Comparison of ENCODE assay signal across 9 mouse cellular contexts in the genomic region with DNA sequence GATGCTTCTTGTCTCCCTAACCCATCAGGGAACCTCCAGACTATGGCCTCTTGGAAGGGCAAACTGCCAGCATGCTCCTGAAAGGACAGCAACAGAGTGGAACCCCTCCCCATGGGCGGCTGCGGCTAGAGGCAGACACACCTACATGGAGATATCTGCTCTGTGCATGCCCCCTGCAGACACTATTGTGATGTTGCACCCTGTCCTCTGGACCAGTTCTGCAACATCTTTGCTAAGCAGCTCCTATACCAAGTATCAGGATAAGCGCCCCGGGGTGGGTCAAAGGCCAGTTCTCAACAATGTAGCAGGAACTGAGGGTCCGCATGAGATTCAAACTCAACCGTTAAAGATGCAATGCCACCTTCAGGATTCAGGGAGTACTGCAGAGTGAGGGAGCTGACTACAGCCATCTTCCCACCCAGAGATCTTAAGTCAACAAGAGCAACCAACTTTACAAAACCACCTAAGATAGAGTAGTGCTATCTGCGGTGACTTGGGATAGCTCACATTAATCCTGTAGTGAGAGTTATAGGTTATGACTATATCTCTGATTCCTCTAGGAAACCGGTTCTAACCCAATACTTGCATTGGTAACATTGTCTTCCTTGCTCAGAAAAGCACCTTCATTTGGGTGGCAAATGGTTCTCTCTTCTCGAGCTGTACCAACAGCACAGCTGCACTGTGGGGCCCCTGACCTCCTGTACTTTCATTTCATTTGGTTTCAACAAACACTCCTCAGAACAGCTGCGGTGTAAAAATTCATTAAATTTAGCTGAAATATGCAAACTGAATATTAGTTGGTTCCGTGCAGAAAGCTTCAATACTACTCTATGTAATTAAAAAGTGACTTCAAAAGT. TPM values are rescaled to one million over a fixed set of nuclear protein-coding genes. Genes with fewer than 3 reads are reported as not detected.
DNase-seq lines count a peak whose midpoint lies in the region; ATAC-seq lines count a peak whose summit lies in the region.
"Had no signal": no experiment of that assay in that cellular context is flagged by ENCODE, and none has a peak within 500 bp of the region (broad histone marks: within the 10 kb centered on the region; RNA-seq: fewer than 3 reads in every experiment).

No protein-coding gene starts in this region.

- DNase-seq in midbrain, embryonic 11.5 days (ENCODE audit: low spot score, missing footprints), result peak; percentile 77
- DNase-seq in adrenal gland, postnatal 25 days, result peak; percentile 63
- DNase-seq in limb, embryonic 11.5 days (ENCODE audit: low spot score), result peak; percentile 43
- DNase-seq in neural tube, embryonic 11.5 days (ENCODE audit: low spot score), result peak; percentile 33
- DNase-seq in thymus, postnatal 10 days (ENCODE audit: low spot score in 2 of 2), result peak; percentile 10 to 32

- WGBS in midbrain, embryonic 11.5 days, result 71% methylated on average over 11 of the region's 11 CpGs
- WGBS in midbrain, embryonic 16.5 days, result 75% methylated on average over 11 of the region's 11 CpGs
- WGBS in limb, embryonic 11.5 days, result 68% methylated on average over 11 of the region's 11 CpGs
- 68% methylated on average over 11 of the region's 11 CpGs for WGBS in neural tube, embryonic 11.5 days

- H3K4me1 ChIP-seq in midbrain, embryonic 11.5 days (ENCODE audit: control insufficient read depth, insufficient read depth, low read length), result no peaks in the 10 kb centered on the region
- H3K4me1 ChIP-seq in midbrain, embryonic 16.5 days (ENCODE audit: control insufficient read depth, insufficient read depth, low read length), result no peaks in the 10 kb centered on the region
- H3K4me1 ChIP-seq in erythroblast, embryonic 14.5 days (ENCODE audit: control insufficient read depth), result peaks cover 8% of the 10 kb centered on the region
- H3K4me1 ChIP-seq in limb, embryonic 11.5 days (ENCODE audit: control insufficient read depth, insufficient read depth, low read length), result no peaks in the 10 kb centered on the region
- no peaks in the 10 kb centered on the region for H3K4me1 ChIP-seq in neural tube, embryonic 11.5 days (ENCODE audit: control insufficient read depth, insufficient read depth, low read length)

- H3K27ac ChIP-seq in midbrain, embryonic 11.5 days (ENCODE audit: low read depth, low read length), result no peak overlapping the region
- H3K27ac ChIP-seq in midbrain, embryonic 16.5 days (ENCODE audit: low read length), result no peak overlapping the region
- H3K27ac ChIP-seq in limb, embryonic 11.5 days (replicated peaks; ENCODE audit: low read depth, low read length), result no peak overlapping the region
- no peak overlapping the region for H3K27ac ChIP-seq in neural tube, embryonic 11.5 days (ENCODE audit: low read depth, low read length)
- H3K27ac ChIP-seq: embryonic facial prominence, embryonic 15.5 days had no signal

- no peaks in the 10 kb centered on the region for H3K9me3 ChIP-seq in midbrain, embryonic 11.5 days (ENCODE audit: control insufficient read depth, low read length)
- no peaks in the 10 kb centered on the region; the same call in 1 of the 2 replicates for H3K9me3 ChIP-seq in midbrain, embryonic 16.5 days (replicated peaks; ENCODE audit: control insufficient read depth, low read length, poor library complexity, severe bottlenecking)
- H3K9me3 ChIP-seq in erythroblast, embryonic 14.5 days (ENCODE audit: control insufficient read depth, low read length), result no peaks in the 10 kb centered on the region
- H3K9me3 ChIP-seq in limb, embryonic 11.5 days (ENCODE audit: control insufficient read depth, low read length), result no peaks in the 10 kb centered on the region
- no peaks in the 10 kb centered on the region for H3K9me3 ChIP-seq in neural tube, embryonic 11.5 days (ENCODE audit: control insufficient read depth, low read length)
- H3K9me3 ChIP-seq: embryonic facial prominence, embryonic 15.5 days had no signal

- H3K27me3 ChIP-seq in midbrain, embryonic 11.5 days (ENCODE audit: control insufficient read depth, insufficient read depth, low read length), result no peaks in the 10 kb centered on the region
- H3K27me3 ChIP-seq in midbrain, embryonic 16.5 days (ENCODE audit: control insufficient read depth, insufficient read depth, low read depth, low read length), result no peaks in the 10 kb centered on the region
- H3K27me3 ChIP-seq in erythroblast, embryonic 14.5 days (ENCODE audit: control insufficient read depth), result peaks cover 17% of the 10 kb centered on the region
- no peaks in the 10 kb centered on the region for H3K27me3 ChIP-seq in limb, embryonic 11.5 days (ENCODE audit: control insufficient read depth, insufficient read depth, low read length)
- no peaks in the 10 kb centered on the region for H3K27me3 ChIP-seq in neural tube, embryonic 11.5 days (ENCODE audit: control insufficient read depth, insufficient read depth, low read length)
- H3K27me3 ChIP-seq: embryonic facial prominence, embryonic 15.5 days had no signal

- H3K4me3 ChIP-seq in midbrain, embryonic 11.5 days (ENCODE audit: low read depth, low read length), result no peak overlapping the region
- no peak overlapping the region for H3K4me3 ChIP-seq in midbrain, embryonic 16.5 days (ENCODE audit: low read depth, low read length)
- peak overlapping the region; percentile 19 for H3K4me3 ChIP-seq in erythroblast, embryonic 14.5 days (replicated peaks)
- H3K4me3 ChIP-seq in limb, embryonic 11.5 days (ENCODE audit: low read depth, low read length), result no peak overlapping the region
- H3K4me3 ChIP-seq in neural tube, embryonic 11.5 days (ENCODE audit: low read depth, low read length), result no peak overlapping the region
- H3K4me3 ChIP-seq: embryonic facial prominence, embryonic 15.5 days had no signal

- no peak overlapping the region for H3K9ac ChIP-seq in midbrain, embryonic 11.5 days (ENCODE audit: low read length)
- H3K9ac ChIP-seq in midbrain, embryonic 16.5 days (ENCODE audit: low read depth, low read length), result no peak overlapping the region
- no peak overlapping the region for H3K9ac ChIP-seq in limb, embryonic 11.5 days (ENCODE audit: low read length)
- no peak overlapping the region for H3K9ac ChIP-seq in neural tube, embryonic 11.5 days (ENCODE audit: low read length)
- H3K9ac ChIP-seq: embryonic facial prominence, embryonic 15.5 days had no signal

- H3K4me2 ChIP-seq in midbrain, embryonic 11.5 days, result no peak overlapping the region
- no peak overlapping the region for H3K4me2 ChIP-seq in midbrain, embryonic 16.5 days (ENCODE audit: low read length)
- no peak overlapping the region for H3K4me2 ChIP-seq in limb, embryonic 11.5 days (ENCODE audit: low read depth, severe bottlenecking)
- no peak overlapping the region for H3K4me2 ChIP-seq in neural tube, embryonic 11.5 days (ENCODE audit: low read depth)
- H3K4me2 ChIP-seq: embryonic facial prominence, embryonic 15.5 days had no signal

- no peaks in the 10 kb centered on the region for H3K36me3 ChIP-seq in midbrain, embryonic 11.5 days (ENCODE audit: control insufficient read depth, insufficient read depth, low read length)
- H3K36me3 ChIP-seq in midbrain, embryonic 16.5 days (ENCODE audit: control insufficient read depth, insufficient read depth, low read length), result no peaks in the 10 kb centered on the region
- H3K36me3 ChIP-seq in erythroblast, embryonic 14.5 days (ENCODE audit: control insufficient read depth), result no peaks in the 10 kb centered on the region
- no peaks in the 10 kb centered on the region for H3K36me3 ChIP-seq in limb, embryonic 11.5 days (ENCODE audit: control insufficient read depth, insufficient read depth, low read length)
- no peaks in the 10 kb centered on the region for H3K36me3 ChIP-seq in neural tube, embryonic 11.5 days (ENCODE audit: control insufficient read depth, insufficient read depth, low read length)
- H3K36me3 ChIP-seq: embryonic facial prominence, embryonic 15.5 days had no signal

- ATAC-seq in midbrain, embryonic 11.5 days (ENCODE audit: low FRiP score), result no peak
- no peak for ATAC-seq in midbrain, embryonic 16.5 days
- peak; percentile 62 to 64 for ATAC-seq in hematopoietic stem cell, adult 5-6 weeks (replicated peaks in 1 of 2; ENCODE audit: insufficient read depth in 1 of 2, low FRiP score in 2 of 2, low TSS enrichment in 1 of 2, low read depth in 1 of 2, poor library complexity in 2 of 2, severe bottlenecking in 2 of 2)
- ATAC-seq in limb, embryonic 11.5 days (ENCODE audit: insufficient number of reproducible peaks, low FRiP score, low TSS enrichment, low read depth), result no peak
- no peak for ATAC-seq in neural tube, embryonic 11.5 days (ENCODE audit: insufficient read depth, low FRiP score, low TSS enrichment)

RNA-seq across cellular contexts. Expression of a gene that starts 52.2 kb away (rescaled TPM):
- 120 and 125 TPM in 2 replicates for polyA plus RNA-seq in midbrain, embryonic 11.5 days (2014; fragmentation: Nextera tagmentation; extraction: Ambion mirVana)
- 75.4 and 76.3 TPM in 2 replicates for polyA plus RNA-seq in midbrain, embryonic 16.5 days (2015; fragmentation: Nextera tagmentation; extraction: Ambion mirVana)
- total RNA-seq in adrenal gland, postnatal 25 days (2021), result 154 and 197 TPM in 2 replicates
- polyA plus RNA-seq in erythroblast, embryonic 14.5 days (2012), result 0.52 TPM in 2 replicates
- 28.0 and 44.1 TPM in 2 replicates for total RNA-seq in hematopoietic stem cell, adult 5-6 weeks (2017)
- 183 TPM in 2 replicates for polyA plus RNA-seq in limb, embryonic 11.5 days (2014; fragmentation: Nextera tagmentation; extraction: Ambion mirVana)
- polyA plus RNA-seq in neural tube, embryonic 11.5 days (2014; fragmentation: Nextera tagmentation; extraction: Ambion mirVana), result 148 and 151 TPM in 2 replicates

RNA-seq across cellular contexts. Expression of a gene that starts 54.1 kb away (rescaled TPM):
- 28.6 and 29.5 TPM in 2 replicates for polyA plus RNA-seq in midbrain, embryonic 11.5 days (2014; fragmentation: Nextera tagmentation; extraction: Ambion mirVana)
- 20.7 and 23.8 TPM in 2 replicates for polyA plus RNA-seq in midbrain, embryonic 16.5 days (2015; fragmentation: Nextera tagmentation; extraction: Ambion mirVana)
- total RNA-seq in adrenal gland, postnatal 25 days (2021), result 13.8 and 24.4 TPM in 2 replicates
- polyA plus RNA-seq in erythroblast, embryonic 14.5 days (2012), result 0.28 and 0.31 TPM in 2 replicates
- total RNA-seq in hematopoietic stem cell, adult 5-6 weeks (2017), result 8.3 and 13.9 TPM in 2 replicates
- 21.3 and 26.0 TPM in 2 replicates for polyA plus RNA-seq in limb, embryonic 11.5 days (2014; fragmentation: Nextera tagmentation; extraction: Ambion mirVana)
- polyA plus RNA-seq in neural tube, embryonic 11.5 days (2014; fragmentation: Nextera tagmentation; extraction: Ambion mirVana), result 24.9 and 26.3 TPM in 2 replicates

Comparison
In these comparisons a context has a peak if more than half of its experiments do, and no peak if none do; other contexts are left out.
1. ATAC-seq: peak in hematopoietic stem cell, adult 5-6 weeks (2 of 2); none in midbrain, embryonic 11.5 days (single experiment), midbrain, embryonic 16.5 days (single experiment), limb, embryonic 11.5 days (single experiment) and neural tube, embryonic 11.5 days (single experiment).
2. DNase-seq: peak in every context shown above with its lines; median percentile 77 in midbrain, embryonic 11.5 days; 63 in adrenal gland, postnatal 25 days; 43 in limb, embryonic 11.5 days; 33 in neural tube, embryonic 11.5 days; 21 in thymus, postnatal 10 days.
3. RNA of a gene that starts 52.2 kb away (polyA plus RNA-seq): 183 TPM in limb, embryonic 11.5 days, 148 to 151 TPM in neural tube, embryonic 11.5 days, 120 to 125 TPM in midbrain, embryonic 11.5 days and 75.4 to 76.3 TPM in midbrain, embryonic 16.5 days; 0.52 TPM in erythroblast, embryonic 14.5 days; every median in the first group is over 10 times any median in the second.
4. RNA of a gene that starts 54.1 kb away (polyA plus RNA-seq): 28.6 to 29.5 TPM in midbrain, embryonic 11.5 days, 21.3 to 26.0 TPM in limb, embryonic 11.5 days, 24.9 to 26.3 TPM in neural tube, embryonic 11.5 days and 20.7 to 23.8 TPM in midbrain, embryonic 16.5 days; 0.28 to 0.31 TPM in erythroblast, embryonic 14.5 days; every median in the first group is over 10 times any median in the second.